Mouse (Mus musculus): ENCODE data around the gene Nrxn1.

Nrxn1 gene

Small RNA genes lying within 50 kb of the gene (microRNA-seq; reads per million reads assigned to microRNA genes)
- 0 reads per million in 2 experiments for gene Gm24510
- 0 reads per million in 2 experiments for gene Gm27475
- 0 reads per million in 2 experiments for gene Gm47307
